Mouse (Mus musculus) heart, postnatal 0 days (tissue): ENCODE results near the gene Atp13a1.

Experiments used
- CTCF ChIP-seq: IDR thresholded peaks from 2 replicates; pipeline ENCODE4 v1.5.1; 2016; ENCODE audit warnings: antibody characterized with exemption, control low read depth, low read depth
- EP300 ChIP-seq: IDR thresholded peaks from 2 replicates; pipeline ENCODE4 v1.6.1; 2016; ENCODE audit warnings: antibody characterized with exemption, low read depth

GRCm38 (mm10) chr8:69794096-69794495 is 3.1 kb downstream of the Atp13a1 start:
- no peak for TF ChIP-seq EP300
- no peak for TF ChIP-seq CTCF
